Mouse (Mus musculus) hindbrain, embryonic 16.5 days (tissue): Measurements from ENCODE around the gene Fan1. TPM values are rescaled to one million over a fixed set of nuclear protein-coding genes. Genes with fewer than 3 reads are reported as not detected.

Experiments used
- ATAC-seq: fragments of 200-750 bp; cut with Nextera tagmentation; 2 replicates; pipeline ENCODE4 v1.8.0; 2017; ENCODE audit warnings: moderate TSS enrichment, moderate library complexity
- H3K27ac ChIP-seq: fragments of 300-500 bp; sonication (generic); 2 replicates; pipeline ENCODE4 v1.5.1; 2014; ENCODE audit warnings: low read depth, mild to moderate bottlenecking, control low read depth, low read length, moderate library complexity
- H3K27me3 ChIP-seq: fragments of 300-500 bp; sonication (generic); replicated peaks from 2 replicates; pipeline ENCODE4 v1.6.1; 2014; ENCODE audit warnings: low read length; ENCODE audit not compliant: control insufficient read depth, insufficient read depth
- H3K36me3 ChIP-seq: fragments of 300-500 bp; sonication (generic); 2 replicates; pipeline ENCODE4 v1.6.1; 2014; ENCODE audit warnings: mild to moderate bottlenecking, low read length, moderate library complexity, mixed read lengths; ENCODE audit not compliant: control insufficient read depth, insufficient read depth
- H3K4me1 ChIP-seq: fragments of 300-500 bp; sonication (generic); 2 replicates; pipeline ENCODE4 v1.6.1; 2014; ENCODE audit warnings: low read depth, low read length; ENCODE audit not compliant: control insufficient read depth, insufficient read depth
- H3K4me2 ChIP-seq: fragments of 300-500 bp; sonication (generic); 2 replicates; pipeline ENCODE4 v1.6.1; 2014; ENCODE audit warnings: mild to moderate bottlenecking, low read length, control low read depth, moderate library complexity
- H3K4me3 ChIP-seq: fragments of 300-500 bp; sonication (generic); 2 replicates; pipeline ENCODE4 v1.5.1; 2014; ENCODE audit warnings: mild to moderate bottlenecking, low read length, control low read depth, moderate library complexity
- H3K9ac ChIP-seq: fragments of 300-500 bp; sonication (generic); 2 replicates; pipeline ENCODE4 v1.6.1; 2014; ENCODE audit warnings: low read depth, mild to moderate bottlenecking, control low read depth, low read length, moderate library complexity
- H3K9me3 ChIP-seq: fragments of 300-500 bp; sonication (generic); 2 replicates; pipeline ENCODE4 v1.6.1; 2014; ENCODE audit warnings: mild to moderate bottlenecking, low read length, moderate library complexity; ENCODE audit not compliant: control insufficient read depth
- WGBS: fragments of 180-500 bp; shearing (Covaris S2); extraction: QIAGEN DNeasy Blood & Tissue Kit; methylation state at CpG from one replicate; pipeline ENCODE4 v1.1.7; 2014; 5-methylcytosine and 5-hydroxymethylcytosine counted together
- polyA plus RNA-seq: library from polyadenylated mRNA; unstranded; fragments of >200 nt; fragmentation: Nextera tagmentation; extraction: Ambion mirVana; gene quantifications from 2 replicates; pipeline ENCODE4 v1.2.1, GENCODE M21; 2015

Gene Fan1
- polyA plus RNA-seq, 1 experiment from 2014 or later, result 5.7 TPM

DNA sequence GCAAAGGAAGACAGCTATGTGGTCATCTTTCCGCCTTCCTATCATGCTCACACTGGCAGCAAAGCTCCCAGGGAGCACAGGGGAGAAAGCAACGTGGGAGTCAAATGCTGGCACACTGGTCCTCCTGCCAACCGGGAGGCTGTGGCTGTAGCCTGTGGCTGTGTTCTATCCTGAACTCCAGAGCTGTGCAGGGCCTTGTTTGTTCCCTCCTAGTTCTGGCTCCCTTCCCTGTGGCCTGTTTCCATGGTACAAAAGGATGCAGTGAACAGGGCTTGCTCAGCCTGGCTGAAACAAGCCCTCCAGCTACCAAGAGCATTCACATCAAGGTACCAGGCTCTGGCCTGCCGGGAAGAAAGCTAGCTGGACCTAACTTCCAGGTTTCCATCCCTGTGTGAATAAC is 22.8 kb downstream of the Fan1 start:
- H3K4me2 ChIP-seq, result no peak overlapping the region
- H3K27me3 ChIP-seq, result no peaks in the 10 kb centered on the region
- peak; percentile 94 for ATAC-seq
- H3K4me1 ChIP-seq, result peaks cover 5% of the 10 kb centered on the region; the same call in 1 of the 2 replicates
- 62% methylated on average over 4 of the region's 4 CpGs for WGBS
- no peak overlapping the region for H3K9ac ChIP-seq
- H3K9me3 ChIP-seq, result no peaks in the 10 kb centered on the region
- H3K27ac ChIP-seq, result peak overlapping the region; percentile 72
- H3K36me3 ChIP-seq, result peaks cover 9% of the 10 kb centered on the region; the same call in 1 of the 2 replicates
- no peak overlapping the region for H3K4me3 ChIP-seq

GRCm38 (mm10) chr7:64349147-64349861 is 24.6 kb downstream of the Fan1 start:
- no peak overlapping the region for H3K4me2 ChIP-seq
- H3K27me3 ChIP-seq, result no peaks in the 10 kb centered on the region
- peaks cover 5% of the 10 kb centered on the region; the same call in 1 of the 2 replicates for H3K4me1 ChIP-seq
- H3K9ac ChIP-seq, result no peak overlapping the region
- no peaks in the 10 kb centered on the region for H3K9me3 ChIP-seq
- no peak overlapping the region for H3K4me3 ChIP-seq
- H3K36me3 ChIP-seq, result peaks cover 9% of the 10 kb centered on the region; the same call in 1 of the 2 replicates
- H3K27ac ChIP-seq, result 0 out of 2 replicates have a peak overlapping the region, but pooled peaks have one; percentile 1
- ATAC-seq, result peak; percentile 65
- 74% methylated on average over 15 of the region's 15 CpGs for WGBS

DNA sequence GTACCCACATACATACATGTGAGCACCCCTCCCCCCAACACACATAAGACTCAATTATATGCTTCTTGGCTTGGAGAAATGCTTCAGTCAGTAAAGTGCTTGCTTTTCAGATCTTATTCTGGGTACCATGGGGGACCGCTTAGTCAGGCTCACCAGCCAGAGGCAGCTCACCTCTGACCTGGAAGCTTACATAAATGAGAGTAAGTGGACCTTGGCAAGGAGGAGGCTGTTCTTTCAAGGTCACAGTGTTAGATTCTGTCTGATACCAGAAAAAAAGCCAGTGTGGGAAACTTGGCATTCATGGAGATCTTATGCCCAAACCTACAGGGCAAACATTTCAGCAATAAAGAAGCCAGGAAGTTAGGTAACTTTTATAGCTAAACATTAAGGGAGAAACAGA is 26.1 kb downstream of the Fan1 start:
- H3K4me1 ChIP-seq, result peaks cover 5% of the 10 kb centered on the region; the same call in 1 of the 2 replicates
- 95% methylated on average over 1 of the region's 1 CpGs for WGBS
- H3K27me3 ChIP-seq, result no peaks in the 10 kb centered on the region
- no peak overlapping the region for H3K27ac ChIP-seq
- no peak overlapping the region for H3K9ac ChIP-seq
- no peak for ATAC-seq
- H3K9me3 ChIP-seq, result no peaks in the 10 kb centered on the region
- H3K36me3 ChIP-seq, result 0 out of 2 replicates have a peak, but pooled peaks cover 4% of the 10 kb centered on the region
- no peak overlapping the region for H3K4me3 ChIP-seq
- no peak overlapping the region for H3K4me2 ChIP-seq

DNA sequence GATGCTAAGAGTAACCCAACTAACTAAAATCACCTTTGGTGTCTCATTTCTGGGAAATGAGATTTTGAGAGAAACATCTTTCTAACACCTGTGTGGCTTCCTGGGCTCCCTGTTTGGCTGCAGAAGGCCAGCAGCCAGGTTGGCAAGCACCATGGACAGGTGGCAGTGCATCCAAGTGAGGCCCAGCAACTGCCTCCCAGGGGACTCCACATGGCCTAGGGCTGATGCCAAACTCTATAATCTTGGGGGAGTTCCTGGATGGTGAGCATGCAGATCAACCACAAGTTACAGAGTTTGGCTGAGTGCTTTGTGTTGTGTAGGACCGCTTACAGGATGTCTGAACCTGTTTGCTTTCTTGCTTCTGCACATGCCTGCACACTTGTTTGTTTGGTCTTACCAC is 41.2 kb downstream of the Fan1 start:
- Histone ChIP-seq H3K27me3 (no peaks in the 10 kb centered on the region), H3K9me3 (no peaks in the 10 kb centered on the region), H3K27ac (no peak overlapping the region), H3K36me3 (peaks cover 16% of the 10 kb centered on the region), H3K4me3 (no peak overlapping the region), H3K4me1 (no peaks in the 10 kb centered on the region), H3K4me2 (no peak overlapping the region), H3K9ac (no peak overlapping the region)
- WGBS, result 74% methylated on average over 1 of the region's 1 CpGs
- ATAC-seq, result no peak

- H3K4me1 ChIP-seq, result no peaks in the 10 kb centered on the region
- H3K36me3 ChIP-seq, result peaks cover 7% of the 10 kb centered on the region; the same call in 1 of the 2 replicates
- WGBS, result 88% methylated on average over 3 of the region's 3 CpGs
- no peak overlapping the region for H3K4me2 ChIP-seq
- H3K9ac ChIP-seq, result no peak overlapping the region
- no peak for ATAC-seq
- H3K9me3 ChIP-seq, result no peaks in the 10 kb centered on the region
- no peak overlapping the region for H3K27ac ChIP-seq
- no peaks in the 10 kb centered on the region for H3K27me3 ChIP-seq
- H3K4me3 ChIP-seq, result no peak overlapping the region
Observed at GRCm38 (mm10) chr7:64331309-64331708, 42.6 kb downstream of the Fan1 start.

DNA sequence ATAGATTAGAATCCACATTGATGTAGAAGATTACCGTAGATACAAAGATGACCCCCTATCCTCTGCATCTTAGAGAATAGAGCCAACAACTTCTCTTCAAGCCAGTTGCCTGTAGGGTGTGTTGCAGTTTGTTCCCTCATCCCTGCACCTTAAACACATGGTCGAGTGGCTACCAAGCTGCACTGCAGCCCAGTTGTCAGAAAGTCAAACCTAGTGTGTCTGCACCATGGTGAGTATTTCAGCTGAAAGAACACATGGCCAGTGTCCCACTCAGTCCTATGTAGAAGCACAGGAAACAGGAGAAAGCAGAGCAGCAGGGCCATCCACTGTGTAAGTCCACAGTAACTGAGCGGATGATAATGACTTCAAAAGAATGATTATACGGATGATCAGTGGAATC is 46.4 kb downstream of the Fan1 start:
- H3K27me3 ChIP-seq, result no peaks in the 10 kb centered on the region
- ATAC-seq, result no peak
- H3K9ac ChIP-seq, result no peak overlapping the region
- no peaks in the 10 kb centered on the region for H3K9me3 ChIP-seq
- H3K27ac ChIP-seq, result no peak overlapping the region
- no peaks in the 10 kb centered on the region for H3K4me1 ChIP-seq
- 0 out of 2 replicates have a peak, but pooled peaks cover 4% of the 10 kb centered on the region for H3K36me3 ChIP-seq
- H3K4me2 ChIP-seq, result no peak overlapping the region
- WGBS, result 88% methylated on average over 4 of the region's 4 CpGs
- no peak overlapping the region for H3K4me3 ChIP-seq

DNA sequence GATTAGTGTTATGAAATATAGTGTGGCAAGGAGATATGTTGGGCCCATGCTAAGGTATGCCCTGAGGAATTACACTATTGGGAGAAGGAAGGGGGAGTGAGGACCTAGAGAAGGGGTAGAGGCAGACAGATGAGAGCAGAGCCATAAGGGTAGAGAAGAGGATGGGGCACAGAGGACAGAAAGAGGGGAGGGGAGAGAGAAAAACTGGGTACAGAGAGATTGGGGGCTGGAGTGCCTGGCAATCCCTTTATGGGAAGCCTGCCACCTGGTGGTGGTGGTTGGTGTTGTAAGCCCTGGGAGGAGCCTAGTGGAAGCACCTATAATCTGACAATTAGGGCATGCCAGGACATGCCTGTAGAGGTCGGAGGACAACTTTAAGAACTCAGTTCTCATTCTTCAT is 47.0 kb downstream of the Fan1 start:
- WGBS, result 19% methylated on average over 1 of the region's 1 CpGs
- H3K27me3 ChIP-seq, result no peaks in the 10 kb centered on the region
- H3K36me3 ChIP-seq, result 0 out of 2 replicates have a peak, but pooled peaks cover 4% of the 10 kb centered on the region
- no peak overlapping the region for H3K9ac ChIP-seq
- H3K4me2 ChIP-seq, result no peak overlapping the region
- peak; percentile 68 for ATAC-seq
- no peaks in the 10 kb centered on the region for H3K4me1 ChIP-seq
- H3K4me3 ChIP-seq, result no peak overlapping the region
- no peaks in the 10 kb centered on the region for H3K9me3 ChIP-seq
- no peak overlapping the region for H3K27ac ChIP-seq

DNA sequence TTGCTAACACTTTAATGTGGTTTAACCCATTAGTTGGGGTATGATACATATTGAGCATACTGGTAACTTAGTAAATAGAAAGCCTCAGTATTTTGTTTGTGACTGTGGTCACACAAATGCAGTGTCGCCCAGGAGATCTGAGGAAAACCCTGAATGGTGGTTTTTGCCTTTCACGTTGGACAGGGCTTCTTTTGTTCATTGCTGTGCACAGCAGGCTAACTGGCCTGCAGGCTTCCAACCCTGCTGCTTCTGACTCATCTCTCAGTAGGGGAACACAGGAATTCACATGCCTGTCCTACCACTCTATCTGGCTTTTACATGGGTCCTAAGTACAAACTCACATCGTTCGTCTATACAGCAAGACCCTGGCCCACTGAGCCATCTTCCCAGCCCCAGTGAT is 52.2 kb downstream of the Fan1 start:
- H3K9me3 ChIP-seq, result no peaks in the 10 kb centered on the region
- no peak overlapping the region for H3K9ac ChIP-seq
- no peak for ATAC-seq
- H3K4me2 ChIP-seq, result no peak overlapping the region
- no peaks in the 10 kb centered on the region for H3K4me1 ChIP-seq
- 62% methylated on average over 4 of the region's 4 CpGs for WGBS
- no peaks in the 10 kb centered on the region for H3K27me3 ChIP-seq
- H3K36me3 ChIP-seq, result peaks cover 11% of the 10 kb centered on the region; the same call in 1 of the 2 replicates
- H3K4me3 ChIP-seq, result no peak overlapping the region
- H3K27ac ChIP-seq, result no peak overlapping the region

DNA sequence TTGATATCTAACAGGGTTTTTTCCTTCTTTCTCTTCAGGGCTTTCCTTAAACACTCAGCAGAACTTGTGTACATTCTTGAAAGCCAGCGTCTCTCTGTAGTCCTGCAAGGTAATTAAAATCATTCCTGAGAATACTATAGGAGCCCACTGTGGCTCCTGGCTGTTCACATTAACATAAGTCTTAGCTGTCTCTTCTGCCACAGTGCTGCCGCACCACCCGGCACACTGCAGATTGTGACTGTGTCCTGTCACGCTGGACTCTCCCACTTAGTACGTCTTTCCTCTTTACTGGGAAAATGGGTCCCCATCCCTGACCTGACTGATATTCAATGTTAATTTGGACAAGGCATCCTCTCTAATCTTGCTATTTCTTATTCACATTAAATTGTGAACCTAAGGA is 52.8 kb downstream of the Fan1 start:
- no peak overlapping the region for H3K9ac ChIP-seq
- ATAC-seq, result no peak
- H3K27ac ChIP-seq, result no peak overlapping the region
- no peak overlapping the region for H3K4me3 ChIP-seq
- H3K36me3 ChIP-seq, result peaks cover 13% of the 10 kb centered on the region; the same call in 1 of the 2 replicates
- H3K4me2 ChIP-seq, result no peak overlapping the region
- WGBS, result 69% methylated on average over 5 of the region's 5 CpGs
- no peaks in the 10 kb centered on the region for H3K4me1 ChIP-seq
- no peaks in the 10 kb centered on the region for H3K27me3 ChIP-seq
- no peaks in the 10 kb centered on the region for H3K9me3 ChIP-seq
